ENCODE assay signal across 9 mouse cellular contexts in genomic region chr7:134679314-134680158, GRCm38 (mm10). TPM values are rescaled to one million over a fixed set of nuclear protein-coding genes. Genes with fewer than 3 reads are reported as not detected.
A peak's percentile ranks its signal among the peaks of the same experiment; 100 is the strongest.
DNase-seq lines count a peak whose midpoint lies in the region; ATAC-seq and TF ChIP-seq lines count a peak whose summit lies in the region.
"Had no signal": no experiment of that assay in that cellular context is flagged by ENCODE, and none has a peak within 500 bp of the region (broad histone marks: within the 10 kb centered on the region; RNA-seq: fewer than 3 reads in every experiment).

No protein-coding gene starts in this region.

- 0 out of 2 replicates have a peak, but pooled peaks cover 6% of the 10 kb centered on the region for H3K36me3 ChIP-seq in E14TG2a.4 (ENCODE audit: insufficient read depth, low read length)
- H3K36me3 ChIP-seq in embryonic facial prominence, embryonic 10.5 days (replicated peaks): peaks cover 14% of the 10 kb centered on the region; the same call in 1 of the 2 replicates
- no peaks in the 10 kb centered on the region for H3K36me3 ChIP-seq in kidney, adult 2 months (ENCODE audit: control insufficient read depth, insufficient read depth, low read length)

- H3K27me3 ChIP-seq in E14TG2a.4 (ENCODE audit: insufficient read depth, low read length): no peaks in the 10 kb centered on the region
- H3K27me3 ChIP-seq in embryonic facial prominence, embryonic 10.5 days (replicated peaks; ENCODE audit: low read depth, poor library complexity, severe bottlenecking): no peaks in the 10 kb centered on the region
- no peaks in the 10 kb centered on the region for H3K27me3 ChIP-seq in kidney, adult 2 months (replicated peaks; ENCODE audit: control insufficient read depth, insufficient read depth, low read length)
- H3K27me3 ChIP-seq: limb, embryonic 12.5 days had no signal

- 53% methylated on average over 13 of the region's 13 CpGs for WGBS in embryonic facial prominence, embryonic 10.5 days
- 40% methylated on average over 13 of the region's 13 CpGs for WGBS in kidney, adult 2 months

- H3K9me3 ChIP-seq in E14TG2a.4 (ENCODE audit: low read length): no peaks in the 10 kb centered on the region
- H3K9me3 ChIP-seq in embryonic facial prominence, embryonic 10.5 days: no peaks in the 10 kb centered on the region
- H3K9me3 ChIP-seq: limb, embryonic 12.5 days had no signal

- intact Hi-C loops in gastrocnemius, adult 2 months (cut with DNase I): no loop called here

- ATAC-seq in granulocyte monocyte progenitor cell, adult 5-6 weeks (replicated peaks; ENCODE audit: poor library complexity, severe bottlenecking): no peak
- no peak for ATAC-seq in monocyte, adult 5-6 weeks (replicated peaks; ENCODE audit: insufficient number of reproducible peaks, low FRiP score, low TSS enrichment, poor library complexity, severe bottlenecking)

- no peak for TF ChIP-seq CTCF in gastrocnemius, adult 2 months (IDR thresholded peaks at IDR 0.05)
- TF ChIP-seq CTCF in E14TG2a.4 (conservative IDR thresholded peaks at IDR 0.05; ENCODE audit: low read length): no peak
- no peak for TF ChIP-seq CTCF in kidney, adult 2 months (conservative IDR thresholded peaks at IDR 0.05; ENCODE audit: insufficient read depth, insufficient read length, low read depth, low read length)

- DNase-seq in gastrocnemius, adult 2 months: no peak
- DNase-seq in gastrocnemius, adult 8-10 months (ENCODE audit: low spot score in 2 of 2): no peak
- no peak for DNase-seq in embryonic facial prominence, embryonic 10.5 days (ENCODE audit: low spot score)
- peak; percentile 64 for DNase-seq in kidney, adult 2 months
- no peak for DNase-seq in testis, postnatal 14 days (ENCODE audit: low spot score)

- no peak overlapping the region for H3K4me3 ChIP-seq in gastrocnemius, adult 2 months
- peak overlapping the region; percentile 60 for H3K4me3 ChIP-seq in E14TG2a.4 (replicated peaks; ENCODE audit: low read length)
- H3K4me3 ChIP-seq in embryonic facial prominence, embryonic 10.5 days: no peak overlapping the region
- no peak overlapping the region for H3K4me3 ChIP-seq in kidney, adult 2 months (ENCODE audit: insufficient read depth, low read depth, low read length)
- H3K4me3 ChIP-seq: limb, embryonic 12.5 days had no signal

- peak overlapping the region; percentile 61 for H3K27ac ChIP-seq in gastrocnemius, adult 2 months
- H3K27ac ChIP-seq in embryonic facial prominence, embryonic 10.5 days (replicated peaks): peak overlapping the region; percentile 52
- H3K27ac ChIP-seq in kidney, adult 2 months (ENCODE audit: insufficient read depth, low read depth, low read length): peak overlapping the region; percentile 49
- H3K27ac ChIP-seq: limb, embryonic 12.5 days had no signal

- no peak for TF ChIP-seq POLR2A in kidney, adult 2 months (IDR thresholded peaks at IDR 0.05; ENCODE audit: low read depth, low read length)

- H3K4me1 ChIP-seq in E14TG2a.4 (replicated peaks; ENCODE audit: low read depth, low read length): peaks cover 97% of the 10 kb centered on the region
- peaks cover 42% of the 10 kb centered on the region for H3K4me1 ChIP-seq in embryonic facial prominence, embryonic 10.5 days
- H3K4me1 ChIP-seq in kidney, adult 2 months (ENCODE audit: control insufficient read depth, insufficient read depth, low read length): peaks cover 29% of the 10 kb centered on the region

RNA-seq across cellular contexts. Expression of gene Dock1, which starts 9.1 kb away (rescaled TPM):
- 1 to 10 TPM; 6.6 to 9.5 TPM for total RNA-seq in gastrocnemius, adult 2 months (2021)
- 1 to 10 TPM; 4.6 to 5.8 (median 5.1) TPM for total RNA-seq in gastrocnemius, adult 8-10 months (2022)
- polyA plus RNA-seq in embryonic facial prominence, embryonic 10.5 days (2016; fragmentation: Nextera tagmentation; extraction: Ambion mirVana): 38.0 and 40.3 TPM in 2 replicates
- polyA plus RNA-seq in kidney, adult 2 months (2012; rRNA removed): 17.7 and 19.6 TPM in 2 replicates
- total RNA-seq in granulocyte monocyte progenitor cell, adult 5-6 weeks (2014; fragmentation: Nextera tagmentation): 19.7 and 22.5 TPM in 2 replicates
- total RNA-seq in granulocyte monocyte progenitor cell, adult 5-6 weeks (2017): 14.0 and 16.2 TPM in 2 replicates
- 12.0 to 19.6 TPM (median 16.4 TPM) in 3 replicates for total RNA-seq in monocyte, adult 5-6 weeks (2017)
